Comparison of ENCODE assay signal across 19 mouse cellular contexts in genomic region chr16:4829271-4829900, GRCm38 (mm10). TPM values are rescaled to one million over a fixed set of nuclear protein-coding genes. Genes with fewer than 3 reads are reported as not detected.
DNase-seq lines count a peak whose midpoint lies in the region; ATAC-seq and TF ChIP-seq lines count a peak whose summit lies in the region.
"Had no signal": no experiment of that assay in that cellular context is flagged by ENCODE, and none has a peak within 500 bp of the region (broad histone marks: within the 10 kb centered on the region; RNA-seq: fewer than 3 reads in every experiment).

No protein-coding gene starts in this region.

- H3K27me3 ChIP-seq in liver, embryonic 15.5 days = no peaks in the 10 kb centered on the region
- no peaks in the 10 kb centered on the region for H3K27me3 ChIP-seq in embryonic facial prominence, embryonic 10.5 days (replicated peaks; ENCODE audit: low read depth, poor library complexity, severe bottlenecking)
- H3K27me3 ChIP-seq: CH12.LX; embryonic facial prominence, embryonic 12.5 days; forebrain, embryonic 15.5 days; heart, embryonic 12.5 days had no signal

- H3K4me1 ChIP-seq in liver, embryonic 15.5 days (replicated peaks) = peaks cover 19% of the 10 kb centered on the region
- H3K4me1 ChIP-seq in lung, adult 2 months (ENCODE audit: control insufficient read depth, insufficient read depth, low read length) = no peaks in the 10 kb centered on the region
- no peaks in the 10 kb centered on the region for H3K4me1 ChIP-seq in embryonic facial prominence, embryonic 10.5 days
- H3K4me1 ChIP-seq: embryonic facial prominence, embryonic 12.5 days; forebrain, embryonic 15.5 days; heart, embryonic 12.5 days; hindbrain, embryonic 10.5 days had no signal

- H3K36me3 ChIP-seq in liver, embryonic 15.5 days (replicated peaks) = no peaks in the 10 kb centered on the region
- no peaks in the 10 kb centered on the region for H3K36me3 ChIP-seq in embryonic facial prominence, embryonic 10.5 days (replicated peaks)
- H3K36me3 ChIP-seq: embryonic facial prominence, embryonic 12.5 days; forebrain, embryonic 15.5 days; heart, embryonic 12.5 days; hindbrain, embryonic 10.5 days had no signal

- no peaks in the 10 kb centered on the region for H3K9me3 ChIP-seq in liver, embryonic 15.5 days (replicated peaks)
- H3K9me3 ChIP-seq in embryonic facial prominence, embryonic 10.5 days = no peaks in the 10 kb centered on the region
- H3K9me3 ChIP-seq: embryonic facial prominence, embryonic 12.5 days; forebrain, embryonic 15.5 days; heart, embryonic 12.5 days; hindbrain, embryonic 10.5 days had no signal

- H3K27ac ChIP-seq in liver, embryonic 15.5 days (replicated peaks) = peak overlapping the region; percentile 42; the same call in 1 of the 2 replicates
- H3K27ac ChIP-seq in embryonic facial prominence, embryonic 10.5 days (replicated peaks) = no peak overlapping the region
- H3K27ac ChIP-seq: embryonic facial prominence, embryonic 12.5 days; forebrain, embryonic 15.5 days; heart, adult 2 months; hindbrain, embryonic 10.5 days; hindbrain, embryonic 14.5 days had no signal

- H3K4me3 ChIP-seq in liver, embryonic 15.5 days (replicated peaks) = no peak overlapping the region
- H3K4me3 ChIP-seq in lung, adult 2 months (replicated peaks; ENCODE audit: extremely low read depth, low read depth, low read length) = no peak overlapping the region
- H3K4me3 ChIP-seq in embryonic facial prominence, embryonic 10.5 days = no peak overlapping the region
- H3K4me3 ChIP-seq: embryonic facial prominence, embryonic 12.5 days; forebrain, embryonic 15.5 days; heart, adult 2 months; heart, embryonic 12.5 days; hindbrain, embryonic 10.5 days had no signal

- DNase-seq in liver = no peak
- DNase-seq in lung, postnatal 10 days = peak; percentile 24
- DNase-seq in lung, adult 2 months = no peak
- DNase-seq in lung, postnatal 36 days = peak; percentile 47
- DNase-seq in embryonic facial prominence, embryonic 10.5 days (ENCODE audit: low spot score) = no peak
- DNase-seq: adrenal gland, adult 8-10 months; adrenal gland, postnatal 36 days; cerebellum, adult 2 months; cerebellum, postnatal 14 days; embryo, embryonic 11 days; gastrocnemius, postnatal 10 days; heart, adult 2 months had no signal

- no peak for TF ChIP-seq CTCF in lung, adult 2 months (IDR thresholded peaks at IDR 0.05; ENCODE audit: insufficient read depth, low read length)

- TF ChIP-seq POLR2A in lung, adult 2 months (IDR thresholded peaks at IDR 0.05; ENCODE audit: borderline replicate concordance, extremely low read depth, low read depth, low read length) = no peak

- WGBS in liver, embryonic 15.5 days (ENCODE audit: insufficient replicate concordance) = 58% methylated on average over 6 of the region's 6 CpGs
- WGBS in lung, adult 2 months = 45% methylated on average over 6 of the region's 6 CpGs
- WGBS in embryonic facial prominence, embryonic 10.5 days = 86% methylated on average over 6 of the region's 6 CpGs

- H3K4me2 ChIP-seq in liver, embryonic 15.5 days = no peak overlapping the region
- H3K4me2 ChIP-seq: embryonic facial prominence, embryonic 12.5 days; forebrain, embryonic 15.5 days; heart, embryonic 12.5 days; hindbrain, embryonic 14.5 days had no signal

- no peak overlapping the region for H3K9ac ChIP-seq in liver, embryonic 15.5 days
- H3K9ac ChIP-seq: embryonic facial prominence, embryonic 12.5 days; forebrain, embryonic 15.5 days; heart, embryonic 12.5 days; hindbrain, embryonic 14.5 days had no signal

- peak; percentile 67 for ATAC-seq in liver, embryonic 15.5 days (ENCODE audit: insufficient read depth)
- ATAC-seq: forebrain, embryonic 15.5 days had no signal

RNA-seq across cellular contexts. Expression of gene 4930562C15Rik, which starts 5.8 kb away (rescaled TPM):
- 0.09 and 0.14 TPM in 2 replicates for polyA plus RNA-seq in liver, embryonic 15.5 days (2015; fragmentation: Nextera tagmentation; extraction: Ambion mirVana)
- polyA plus RNA-seq in lung, adult 2 months (2012; rRNA removed) = 4.9 and 5.2 TPM in 2 replicates
- polyA plus RNA-seq in embryonic facial prominence, embryonic 10.5 days (2016; fragmentation: Nextera tagmentation; extraction: Ambion mirVana) = 0.25 and 0.66 TPM in 2 replicates
- polyA plus RNA-seq: cerebellum, adult 2 months had no signal

RNA-seq across cellular contexts. Expression of gene Cdip1, which starts 39.3 kb away (rescaled TPM):
- 20.9 and 24.5 TPM in 2 replicates for polyA plus RNA-seq in liver, embryonic 15.5 days (2015; fragmentation: Nextera tagmentation; extraction: Ambion mirVana)
- 76.7 and 93.0 TPM in 2 replicates for polyA plus RNA-seq in lung, adult 2 months (2012; rRNA removed)
- 112 and 116 TPM in 2 replicates for polyA plus RNA-seq in embryonic facial prominence, embryonic 10.5 days (2016; fragmentation: Nextera tagmentation; extraction: Ambion mirVana)

RNA-seq across cellular contexts. Expression of gene Ubald1, which starts 50.7 kb away (rescaled TPM):
- 10.6 and 11.5 TPM in 2 replicates for polyA plus RNA-seq in liver, embryonic 15.5 days (2015; fragmentation: Nextera tagmentation; extraction: Ambion mirVana)
- 62.1 and 69.5 TPM in 2 replicates for polyA plus RNA-seq in lung, adult 2 months (2012; rRNA removed)
- 44.0 and 46.2 TPM in 2 replicates for polyA plus RNA-seq in embryonic facial prominence, embryonic 10.5 days (2016; fragmentation: Nextera tagmentation; extraction: Ambion mirVana)

RNA-seq across cellular contexts. Expression of gene Mgrn1, which starts 56.7 kb away (rescaled TPM):
- polyA plus RNA-seq in liver, embryonic 15.5 days (2015; fragmentation: Nextera tagmentation; extraction: Ambion mirVana) = 25.4 and 30.9 TPM in 2 replicates
- 124 and 140 TPM in 2 replicates for polyA plus RNA-seq in lung, adult 2 months (2012; rRNA removed)
- 64.9 and 72.0 TPM in 2 replicates for polyA plus RNA-seq in embryonic facial prominence, embryonic 10.5 days (2016; fragmentation: Nextera tagmentation; extraction: Ambion mirVana)

Comparison
In these comparisons a context has a peak if more than half of its experiments do, and no peak if none do; other contexts are left out.
1. DNase-seq: peak in lung, postnatal 10 days (single experiment) and lung, postnatal 36 days (single experiment); none in liver (single experiment), lung, adult 2 months (single experiment) and embryonic facial prominence, embryonic 10.5 days (single experiment).